Mouse (Mus musculus): ENCODE data around the gene Cntn4.

The Cntn4 gene

GRCm38 (mm10) chr6:106645496-106646211 is 968.2 kb downstream of the Cntn4 start:
- peak; percentile 69 for DNase-seq (ENCODE audit: low read depth, low spot score)

- DNase-seq (ENCODE audit: low read depth, low spot score): peak; percentile 84
Measured at GRCm38 (mm10) chr6:106646945-106647344, 969.5 kb downstream of the Cntn4 start.

- DNase-seq (ENCODE audit: low read depth, low spot score): peak; percentile 69
Measured at GRCm38 (mm10) chr6:106663780-106664651, 986.6 kb downstream of the Cntn4 start.

GRCm38 (mm10) chr6:106675581-106675980 is 998.1 kb downstream of the Cntn4 start:
- no peak for DNase-seq (ENCODE audit: low read depth, low spot score)

GRCm38 (mm10) chr6:106701931-106702330 is 1024.5 kb downstream of the Cntn4 start:
- no peak for DNase-seq (ENCODE audit: low read depth, low spot score)

- no peak for DNase-seq (ENCODE audit: low read depth, low spot score)
Measured at GRCm38 (mm10) chr6:106705506-106706035, 1028.1 kb downstream of the Cntn4 start.

- no peak for DNase-seq (ENCODE audit: low read depth, low spot score)
Measured at GRCm38 (mm10) chr6:106725642-106726041, 1048.2 kb downstream of the Cntn4 start.

GRCm38 (mm10) chr6:106726078-106726477 is 1048.6 kb downstream of the Cntn4 start:
- no peak for DNase-seq (ENCODE audit: low read depth, low spot score)

- DNase-seq (ENCODE audit: low read depth, low spot score): no peak
Measured at GRCm38 (mm10) chr6:106727703-106728102, 1050.2 kb downstream of the Cntn4 start.

GRCm38 (mm10) chr6:106729682-106730314 is 1052.3 kb downstream of the Cntn4 start:
- DNase-seq (ENCODE audit: low read depth, low spot score): no peak

GRCm38 (mm10) chr6:106732563-106732962 is 1055.1 kb downstream of the Cntn4 start:
- DNase-seq (ENCODE audit: low read depth, low spot score): no peak

- no peak for DNase-seq (ENCODE audit: low read depth, low spot score)
Measured at GRCm38 (mm10) chr6:106738229-106738628, 1060.8 kb downstream of the Cntn4 start.

- DNase-seq (ENCODE audit: low read depth, low spot score): no peak
Measured at GRCm38 (mm10) chr6:106740244-106740825, 1062.9 kb downstream of the Cntn4 start.

- no peak for DNase-seq (ENCODE audit: low read depth, low spot score)
Measured at GRCm38 (mm10) chr6:106743556-106744233, 1066.2 kb downstream of the Cntn4 start.

- DNase-seq (ENCODE audit: low read depth, low spot score): no peak
Measured at GRCm38 (mm10) chr6:106745673-106746394, 1068.4 kb downstream of the Cntn4 start.

GRCm38 (mm10) chr6:106747251-106747650 is 1069.8 kb downstream of the Cntn4 start:
- no peak for DNase-seq (ENCODE audit: low read depth, low spot score)

- DNase-seq (ENCODE audit: low read depth, low spot score): no peak
Measured at GRCm38 (mm10) chr6:106747804-106748203, 1070.3 kb downstream of the Cntn4 start.
